Mouse (Mus musculus) midbrain, postnatal 0 days (tissue): ENCODE measurements around the gene Hsh2d. TPM values are rescaled to one million over a fixed set of nuclear protein-coding genes. Genes with fewer than 3 reads are reported as not detected.

Experiments
- ATAC-seq: fragments of 200-750 bp; cut with Nextera tagmentation; 2 replicates; pipeline ENCODE4 v1.8.0; 2017; ENCODE audit warnings: moderate number of reproducible peaks, mild to moderate bottlenecking, moderate TSS enrichment, moderate library complexity; ENCODE audit not compliant: low FRiP score
- DNase-seq: peaks from one replicate; pipeline ENCODE4 v3.0.0-alpha.2; 2015; ENCODE audit warnings: low spot score
- H3K27ac ChIP-seq: fragments of 300-500 bp; sonication (generic); 2 replicates; pipeline ENCODE4 v1.5.1; 2014; ENCODE audit warnings: low read depth, mild to moderate bottlenecking, low read length, mixed read lengths
- H3K27me3 ChIP-seq: fragments of 300-500 bp; sonication (generic); 2 replicates; pipeline ENCODE4 v1.6.1; 2014; ENCODE audit warnings: low read length, control low read depth, mixed read lengths; ENCODE audit not compliant: insufficient read depth
- H3K36me3 ChIP-seq: fragments of 300-500 bp; sonication (generic); 2 replicates; pipeline ENCODE4 v1.6.1; 2014; ENCODE audit warnings: low read length, control low read depth, mixed read lengths; ENCODE audit not compliant: insufficient read depth
- H3K4me1 ChIP-seq: fragments of 300-500 bp; sonication (generic); 2 replicates; pipeline ENCODE4 v1.6.1; 2014; ENCODE audit warnings: mild to moderate bottlenecking, control low read depth, antibody characterized with exemption, low read length, mixed read lengths; ENCODE audit not compliant: insufficient read depth
- H3K4me2 ChIP-seq: fragments of 300-500 bp; sonication (generic); 2 replicates; pipeline ENCODE4 v1.6.1; 2014; ENCODE audit warnings: low read depth, mild to moderate bottlenecking, low read length, mixed read lengths; ENCODE audit not compliant: poor library complexity, severe bottlenecking
- H3K4me3 ChIP-seq: fragments of 300-500 bp; sonication (generic); 2 replicates; pipeline ENCODE4 v1.5.1; 2014; ENCODE audit warnings: low read depth, mild to moderate bottlenecking, low read length, moderate library complexity
- H3K9ac ChIP-seq: fragments of 300-500 bp; sonication (generic); replicated peaks from 2 replicates; pipeline ENCODE4 v1.6.1; 2014; ENCODE audit warnings: mild to moderate bottlenecking, low read length, moderate library complexity, mixed read lengths; ENCODE audit not compliant: poor library complexity, severe bottlenecking
- H3K9me3 ChIP-seq: fragments of 300-500 bp; sonication (generic); 2 replicates; pipeline ENCODE4 v1.6.1; 2016; ENCODE audit warnings: low read length, control low read depth
- CTCF ChIP-seq: IDR thresholded peaks from 2 replicates; pipeline ENCODE4 v1.5.1; 2016; ENCODE audit warnings: antibody characterized with exemption, mild to moderate bottlenecking
- WGBS: fragments of 180-500 bp; shearing (Covaris S2); extraction: QIAGEN DNeasy Blood & Tissue Kit; methylation state at CpG from one replicate; pipeline ENCODE4 v1.1.7; 2014; 5-methylcytosine and 5-hydroxymethylcytosine counted together
- polyA plus RNA-seq: library from polyadenylated mRNA; unstranded; fragments of >200 nt; fragmentation: Nextera tagmentation; extraction: Ambion mirVana; gene quantifications from 2 replicates; pipeline ENCODE4 v1.2.1, GENCODE M21; 2015
- total RNA-seq: library from RNA; depleted of rRNA; stranded (reverse); fragments of >200 nt; gene quantifications from 2 replicates; pipeline ENCODE4 v1.2.3, GENCODE M21; 2014

Hsh2d gene
- total and polyA plus RNA-seq, 2 experiments from 2014 or later, result 0.55 TPM; not detected in 1

GRCm38 (mm10) chr8:72147266-72147665, 42.2 kb upstream of the Hsh2d start:
- H3K4me2 ChIP-seq, result no peak overlapping the region
- no peak overlapping the region for H3K27ac ChIP-seq
- WGBS, result 84% methylated on average over 2 of the region's 2 CpGs
- peaks cover 61% of the 10 kb centered on the region for H3K36me3 ChIP-seq
- H3K4me3 ChIP-seq, result no peak overlapping the region
- no peaks in the 10 kb centered on the region for H3K9me3 ChIP-seq
- ATAC-seq (no peak), DNase-seq (no peak)
- no peak overlapping the region for H3K9ac ChIP-seq
- TF ChIP-seq CTCF, result no peak
- no peaks in the 10 kb centered on the region for H3K27me3 ChIP-seq
- no peaks in the 10 kb centered on the region for H3K4me1 ChIP-seq

- Histone ChIP-seq H3K9ac (no peak overlapping the region), H3K4me1 (no peaks in the 10 kb centered on the region), H3K36me3 (peaks cover 47% of the 10 kb centered on the region), H3K9me3 (no peaks in the 10 kb centered on the region), H3K4me2 (no peak overlapping the region), H3K27ac (no peak overlapping the region), H3K4me3 (no peak overlapping the region), H3K27me3 (no peaks in the 10 kb centered on the region)
- DNase-seq (no peak), ATAC-seq (no peak)
- 91% methylated on average over 1 of the region's 1 CpGs for WGBS
- no peak for TF ChIP-seq CTCF
Observed at GRCm38 (mm10) chr8:72149056-72149455, 40.4 kb upstream of the Hsh2d start.

GRCm38 (mm10) chr8:72151418-72152078, 37.9 kb upstream of the Hsh2d start:
- DNase-seq, result no peak
- ATAC-seq, result no peak
- Histone ChIP-seq H3K4me1 (no peaks in the 10 kb centered on the region), H3K27me3 (no peaks in the 10 kb centered on the region), H3K4me2 (no peak overlapping the region), H3K36me3 (peaks cover 28% of the 10 kb centered on the region), H3K4me3 (no peak overlapping the region), H3K9me3 (no peaks in the 10 kb centered on the region), H3K27ac (no peak overlapping the region), H3K9ac (no peak overlapping the region)
- WGBS, result 85% methylated on average over 3 of the region's 3 CpGs
- no peak for TF ChIP-seq CTCF

- no peak for TF ChIP-seq CTCF
- ATAC-seq, result no peak
- no peak overlapping the region for H3K27ac ChIP-seq
- no peak overlapping the region for H3K4me2 ChIP-seq
- H3K36me3 ChIP-seq, result peaks cover 14% of the 10 kb centered on the region
- H3K9ac ChIP-seq, result no peak overlapping the region
- no peak for DNase-seq
- no peaks in the 10 kb centered on the region for H3K4me1 ChIP-seq
- no peaks in the 10 kb centered on the region for H3K9me3 ChIP-seq
- H3K4me3 ChIP-seq, result no peak overlapping the region
- no peaks in the 10 kb centered on the region for H3K27me3 ChIP-seq
Observed at GRCm38 (mm10) chr8:72153382-72153781, 36.1 kb upstream of the Hsh2d start.

- TF ChIP-seq CTCF, result no peak
- DNase-seq (no peak), ATAC-seq (no peak)
- no peak overlapping the region for H3K9ac ChIP-seq
- no peaks in the 10 kb centered on the region for H3K9me3 ChIP-seq
- no peaks in the 10 kb centered on the region for H3K36me3 ChIP-seq
- WGBS, result 93% methylated on average over 2 of the region's 2 CpGs
- H3K4me2 ChIP-seq, result no peak overlapping the region
- H3K4me3 ChIP-seq, result no peak overlapping the region
- no peaks in the 10 kb centered on the region for H3K27me3 ChIP-seq
- no peak overlapping the region for H3K27ac ChIP-seq
- H3K4me1 ChIP-seq, result peaks cover 7% of the 10 kb centered on the region; the same call in 1 of the 2 replicates
Observed at GRCm38 (mm10) chr8:72158096-72158495, 31.3 kb upstream of the Hsh2d start.

- no peaks in the 10 kb centered on the region for H3K9me3 ChIP-seq
- DNase-seq, result no peak
- H3K27me3 ChIP-seq, result no peaks in the 10 kb centered on the region
- no peak overlapping the region for H3K9ac ChIP-seq
- no peak for ATAC-seq
- H3K4me1 ChIP-seq, result peaks cover 7% of the 10 kb centered on the region; the same call in 1 of the 2 replicates
- WGBS, result 80% methylated on average over 3 of the region's 3 CpGs
- no peaks in the 10 kb centered on the region for H3K36me3 ChIP-seq
- H3K4me3 ChIP-seq, result no peak overlapping the region
- no peak for TF ChIP-seq CTCF
- no peak overlapping the region for H3K27ac ChIP-seq
- no peak overlapping the region for H3K4me2 ChIP-seq
Observed at GRCm38 (mm10) chr8:72158726-72159125, 30.7 kb upstream of the Hsh2d start.
